Mouse (Mus musculus) liver, postnatal 0 days (tissue): Measurements from ENCODE around the gene Camkv. TPM values are rescaled to one million over a fixed set of nuclear protein-coding genes. Genes with fewer than 3 reads are reported as not detected.

Source experiments
- ATAC-seq: fragments of 200-750 bp; cut with Nextera tagmentation; 2 replicates; pipeline ENCODE4 v1.8.0; 2017; ENCODE audit warnings: mild to moderate bottlenecking, moderate library complexity
- DNase-seq: peaks from one replicate; pipeline ENCODE4 v3.0.0-alpha.2; 2016
- H3K27ac ChIP-seq: fragments of 300-500 bp; sonication (generic); 2 replicates; pipeline ENCODE4 v1.5.1; 2014; ENCODE audit warnings: antibody characterized with exemption, moderate library complexity, mild to moderate bottlenecking, low read depth
- H3K27me3 ChIP-seq: fragments of 300-500 bp; sonication (generic); 2 replicates; pipeline ENCODE4 v1.6.1; 2014; ENCODE audit warnings: low read length, control low read depth, mixed read lengths; ENCODE audit not compliant: insufficient read depth
- H3K36me3 ChIP-seq: fragments of 300-500 bp; sonication (generic); replicated peaks from 2 replicates; pipeline ENCODE4 v1.6.1; 2014; ENCODE audit warnings: mild to moderate bottlenecking, control low read depth, low read length, moderate library complexity, mixed read lengths; ENCODE audit not compliant: insufficient read depth
- H3K4me1 ChIP-seq: fragments of 300-500 bp; sonication (generic); 2 replicates; pipeline ENCODE4 v1.6.1; 2014; ENCODE audit warnings: antibody characterized with exemption, mild to moderate bottlenecking, control low read depth; ENCODE audit not compliant: insufficient read depth
- H3K4me2 ChIP-seq: fragments of 300-500 bp; sonication (generic); 2 replicates; pipeline ENCODE4 v1.6.1; 2014; ENCODE audit warnings: low read depth, mild to moderate bottlenecking, low read length, moderate library complexity, mixed read lengths
- H3K4me3 ChIP-seq: fragments of 300-500 bp; sonication (generic); 2 replicates; pipeline ENCODE4 v1.5.1; 2014; ENCODE audit warnings: low read depth, low read length
- H3K9ac ChIP-seq: fragments of 300-500 bp; sonication (generic); replicated peaks from 2 replicates; pipeline ENCODE4 v1.6.1; 2014; ENCODE audit warnings: mild to moderate bottlenecking, moderate library complexity
- H3K9me3 ChIP-seq: fragments of 300-500 bp; sonication (generic); 2 replicates; pipeline ENCODE4 v1.6.1; 2016; ENCODE audit warnings: mild to moderate bottlenecking, control low read depth, low read length, mixed read lengths
- CTCF ChIP-seq: sonication (generic); IDR thresholded peaks from 2 replicates; pipeline ENCODE4 v1.5.1; 2016; ENCODE audit warnings: antibody characterized with exemption, low read depth
- EP300 ChIP-seq: IDR thresholded peaks from 2 replicates; pipeline ENCODE4 v1.6.1; 2016; ENCODE audit warnings: antibody characterized with exemption, low read depth, mild to moderate bottlenecking
- WGBS: fragments of 180-500 bp; shearing (Covaris S2); extraction: QIAGEN DNeasy Blood & Tissue Kit; methylation state at CpG from one replicate; pipeline ENCODE4 v1.1.7; 2014; ENCODE audit not compliant: insufficient replicate concordance; 5-methylcytosine and 5-hydroxymethylcytosine counted together
- polyA plus RNA-seq: library from polyadenylated mRNA; unstranded; fragments of >200 nt; fragmentation: Nextera tagmentation; extraction: Ambion mirVana; gene quantifications from 2 replicates; pipeline ENCODE4 v1.2.1, GENCODE M21; 2015

Camkv gene
- polyA plus RNA-seq, 1 experiment from 2014 or later = 0.09 TPM

DNA sequence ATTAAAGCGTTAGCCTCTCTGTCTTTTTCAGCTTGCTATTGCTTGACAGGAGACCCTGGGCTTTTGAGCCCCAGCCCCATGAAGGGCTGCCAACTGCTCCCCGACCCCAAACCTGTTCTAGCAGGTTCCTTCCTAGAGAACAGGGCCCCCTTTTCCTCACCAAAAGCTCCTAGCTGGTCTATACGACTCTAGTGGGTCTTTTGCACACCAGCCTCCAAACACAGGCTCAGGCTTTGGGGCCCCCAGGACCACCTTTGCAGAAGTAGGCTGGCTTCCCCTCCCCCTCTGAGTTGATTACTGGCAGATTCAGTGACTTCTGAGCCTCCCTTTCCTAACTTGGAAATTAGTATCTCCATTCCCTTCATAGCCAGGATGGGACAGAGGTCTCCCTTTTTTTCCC, 1.4 kb downstream of the Camkv start:
- TF ChIP-seq EP300 (no peak), CTCF (no peak)
- peaks cover 10% of the 10 kb centered on the region for H3K4me1 ChIP-seq
- no peak for ATAC-seq
- no peak overlapping the region for H3K4me2 ChIP-seq
- H3K4me3 ChIP-seq = no peak overlapping the region
- H3K9me3 ChIP-seq = no peaks in the 10 kb centered on the region
- H3K27me3 ChIP-seq = peaks cover 30% of the 10 kb centered on the region
- no peak for DNase-seq
- no peak overlapping the region for H3K27ac ChIP-seq
- WGBS = 41% methylated on average over 3 of the region's 3 CpGs
- H3K9ac ChIP-seq = no peak overlapping the region
- H3K36me3 ChIP-seq = no peaks in the 10 kb centered on the region

- H3K4me3 ChIP-seq = no peak overlapping the region
- no peaks in the 10 kb centered on the region for H3K36me3 ChIP-seq
- no peak overlapping the region for H3K9ac ChIP-seq
- 82% methylated on average over 31 of the region's 31 CpGs for WGBS
- DNase-seq (no peak), ATAC-seq (no peak)
- TF ChIP-seq EP300 = no peak
- TF ChIP-seq CTCF = no peak
- H3K9me3 ChIP-seq = no peaks in the 10 kb centered on the region
- no peaks in the 10 kb centered on the region for H3K27me3 ChIP-seq
- peaks cover 14% of the 10 kb centered on the region for H3K4me1 ChIP-seq
- H3K27ac ChIP-seq = no peak overlapping the region
- no peak overlapping the region for H3K4me2 ChIP-seq
These were observed 12.0 kb downstream of the Camkv start for GRCm38 (mm10) chr9:107947241-107948194.

GRCm38 (mm10) chr9:107949184-107949921, 13.9 kb downstream of the Camkv start:
- Histone ChIP-seq H3K27me3 (no peaks in the 10 kb centered on the region), H3K4me2 (no peak overlapping the region), H3K9ac (no peak overlapping the region), H3K9me3 (no peaks in the 10 kb centered on the region), H3K36me3 (no peaks in the 10 kb centered on the region), H3K27ac (no peak overlapping the region), H3K4me1 (peaks cover 14% of the 10 kb centered on the region), H3K4me3 (no peak overlapping the region)
- TF ChIP-seq EP300 (no peak), CTCF (no peak)
- DNase-seq (no peak), ATAC-seq (no peak)
- WGBS = 67% methylated on average over 13 of the region's 13 CpGs

DNA sequence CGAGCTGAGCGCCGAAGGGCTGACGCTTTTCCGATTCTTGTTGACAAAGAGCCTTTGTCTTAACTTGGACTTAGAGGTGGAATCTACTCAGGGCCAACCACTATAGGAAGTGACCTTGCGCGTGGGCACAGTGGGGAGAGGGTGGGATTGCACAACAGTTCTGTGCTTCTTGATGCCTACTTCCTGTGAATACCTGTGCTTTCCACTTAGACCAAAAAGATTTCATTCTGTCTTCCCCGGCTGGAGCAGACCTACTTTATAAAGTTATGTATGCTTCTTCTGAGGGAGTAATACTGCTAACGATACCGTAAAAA, 14.4 kb downstream of the Camkv start, which contains the start of gene Traip:
Gene Traip, plus strand, starts transcription at position 215 of the 314 bp plus-strand sequence.
- H3K27me3 ChIP-seq = no peaks in the 10 kb centered on the region
- peak within 1 kb of the TSS; percentile 59 for H3K9ac ChIP-seq
- WGBS = 78% methylated on average over 10 of the region's 10 CpGs
- no peaks in the 10 kb centered on the region for H3K9me3 ChIP-seq
- no peaks in the 10 kb centered on the region for H3K36me3 ChIP-seq
- H3K4me3 ChIP-seq = peak within 1 kb of the TSS; percentile 70
- peaks cover 14% of the 10 kb centered on the region for H3K4me1 ChIP-seq
- no peak for DNase-seq
- peak within 1 kb of the TSS; percentile 75 for H3K27ac ChIP-seq
- TF ChIP-seq CTCF (no peak), EP300 (no peak)
- peak within 1 kb of the TSS; percentile 70 for H3K4me2 ChIP-seq
- no peak for ATAC-seq

- H3K9ac ChIP-seq = peak overlapping the region; percentile 59
- peak; percentile 93 for DNase-seq
- no peak for TF ChIP-seq CTCF
- peak; percentile 61 for TF ChIP-seq EP300
- no peaks in the 10 kb centered on the region for H3K9me3 ChIP-seq
- H3K4me1 ChIP-seq = peaks cover 14% of the 10 kb centered on the region
- H3K27me3 ChIP-seq = no peaks in the 10 kb centered on the region
- no peaks in the 10 kb centered on the region for H3K36me3 ChIP-seq
- H3K4me2 ChIP-seq = peak overlapping the region; percentile 70
- peak overlapping the region; percentile 70 for H3K4me3 ChIP-seq
- 16% methylated on average over 45 of the region's 45 CpGs for WGBS
- ATAC-seq = peak; percentile 94
- H3K27ac ChIP-seq = peak overlapping the region; percentile 75
These were observed 15.2 kb downstream of the Camkv start for GRCm38 (mm10) chr9:107950460-107951355.
